Mouse (Mus musculus) heart, embryonic 11.5 days (tissue): Measurements from ENCODE around the gene Zfp28. TPM values are rescaled to one million over a fixed set of nuclear protein-coding genes. Genes with fewer than 3 reads are reported as not detected.

Source experiments
- ATAC-seq: fragments of 200-750 bp; cut with Nextera tagmentation; replicated peaks from 2 replicates; pipeline ENCODE4 v1.8.0; 2017; ENCODE audit warnings: moderate library complexity; ENCODE audit not compliant: insufficient number of reproducible peaks, low FRiP score, low TSS enrichment
- H3K27ac ChIP-seq: fragments of 300-500 bp; sonication (generic); 2 replicates; pipeline ENCODE4 v1.5.1; 2014; ENCODE audit warnings: mild to moderate bottlenecking, low read depth, low read length
- H3K27me3 ChIP-seq: fragments of 300-500 bp; sonication (generic); 2 replicates; pipeline ENCODE4 v1.6.1; 2014; ENCODE audit warnings: mild to moderate bottlenecking, low read length, mixed read lengths; ENCODE audit not compliant: control insufficient read depth, insufficient read depth
- H3K36me3 ChIP-seq: fragments of 300-500 bp; sonication (generic); 2 replicates; pipeline ENCODE4 v1.6.1; 2014; ENCODE audit warnings: mild to moderate bottlenecking, low read length, moderate library complexity, mixed read lengths; ENCODE audit not compliant: control insufficient read depth, insufficient read depth
- H3K4me1 ChIP-seq: fragments of 300-500 bp; sonication (generic); 2 replicates; pipeline ENCODE4 v1.6.1; 2014; ENCODE audit warnings: low read length; ENCODE audit not compliant: control insufficient read depth, insufficient read depth
- H3K4me2 ChIP-seq: fragments of 300-500 bp; sonication (generic); 2 replicates; pipeline ENCODE4 v1.6.1; 2014; ENCODE audit warnings: mild to moderate bottlenecking, moderate library complexity
- H3K4me3 ChIP-seq: fragments of 300-500 bp; sonication (generic); 2 replicates; pipeline ENCODE4 v1.5.1; 2014; ENCODE audit warnings: low read depth, low read length
- H3K9ac ChIP-seq: fragments of 300-500 bp; sonication (generic); 2 replicates; pipeline ENCODE4 v1.6.1; 2014; ENCODE audit warnings: mild to moderate bottlenecking, low read depth, low read length, moderate library complexity
- H3K9me3 ChIP-seq: fragments of 300-500 bp; sonication (generic); replicated peaks from 2 replicates; pipeline ENCODE4 v1.6.1; 2016; ENCODE audit warnings: low read length; ENCODE audit not compliant: control insufficient read depth
- WGBS: fragments of 180-500 bp; shearing (Covaris S2); extraction: QIAGEN DNeasy Blood & Tissue Kit; methylation state at CpG from one replicate; pipeline ENCODE4 v1.1.7; 2014; ENCODE audit not compliant: insufficient replicate concordance; 5-methylcytosine and 5-hydroxymethylcytosine counted together
- polyA plus RNA-seq: library from polyadenylated mRNA; unstranded; fragments of >200 nt; fragmentation: Nextera tagmentation; extraction: Ambion mirVana; gene quantifications from 2 replicates; pipeline ENCODE4 v1.2.1, GENCODE M21; 2014

Zfp28 gene
- polyA plus RNA-seq, 1 experiment from 2014 or later = 8.5 TPM

DNA sequence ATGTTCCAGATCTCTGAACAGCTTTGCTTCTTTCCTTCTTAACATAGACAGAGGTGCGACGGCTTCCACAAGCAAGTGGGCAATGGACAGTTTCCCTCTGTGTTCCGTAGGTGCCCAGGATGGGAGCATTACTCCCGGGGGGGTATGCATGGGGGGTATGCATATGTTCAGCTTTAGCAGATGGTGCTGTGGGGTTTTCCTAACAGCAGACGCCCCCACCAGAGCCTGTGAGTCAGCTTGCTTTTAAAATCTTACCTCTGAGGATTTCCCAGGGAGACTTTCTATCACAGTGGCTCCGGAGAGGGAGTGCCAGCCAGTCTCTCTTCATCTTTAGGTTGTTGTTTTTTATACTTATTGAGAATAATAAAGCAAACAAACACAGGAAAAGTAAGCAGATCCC is 36.8 kb downstream of the Zfp28 start:
- Histone ChIP-seq H3K9ac (no peak overlapping the region), H3K4me1 (no peaks in the 10 kb centered on the region), H3K4me2 (no peak overlapping the region), H3K27me3 (no peaks in the 10 kb centered on the region), H3K9me3 (no peaks in the 10 kb centered on the region), H3K4me3 (no peak overlapping the region), H3K36me3 (no peaks in the 10 kb centered on the region), H3K27ac (no peak overlapping the region)
- no peak for ATAC-seq
- WGBS = 72% methylated on average over 6 of the region's 6 CpGs

DNA sequence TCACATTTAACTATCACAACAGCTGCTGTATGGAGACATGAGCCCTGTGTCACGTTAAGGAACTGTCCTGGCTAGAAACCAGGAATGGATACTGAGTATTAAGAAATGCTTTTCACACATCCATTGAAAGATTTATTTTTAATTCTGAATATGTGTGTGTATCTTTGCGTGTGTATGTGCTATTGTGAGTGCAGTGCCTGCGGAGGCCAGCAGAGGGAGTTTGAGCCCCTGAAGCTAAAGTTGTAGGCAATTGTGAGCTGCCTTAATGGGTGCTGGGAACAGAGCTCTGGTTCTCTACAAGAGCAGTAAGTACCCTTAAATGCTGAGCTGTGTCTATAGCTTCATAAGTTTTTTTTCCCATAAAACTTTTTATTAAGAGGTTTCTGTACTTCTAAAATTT is 46.3 kb downstream of the Zfp28 start:
- H3K4me1 ChIP-seq = no peaks in the 10 kb centered on the region
- ATAC-seq = no peak
- H3K4me3 ChIP-seq = no peak overlapping the region
- WGBS = 81% methylated on average over 3 of the region's 3 CpGs
- H3K9me3 ChIP-seq = 0 out of 2 replicates have a peak, but pooled peaks cover 6% of the 10 kb centered on the region
- no peaks in the 10 kb centered on the region for H3K27me3 ChIP-seq
- no peak overlapping the region for H3K9ac ChIP-seq
- H3K27ac ChIP-seq = no peak overlapping the region
- no peaks in the 10 kb centered on the region for H3K36me3 ChIP-seq
- H3K4me2 ChIP-seq = no peak overlapping the region

DNA sequence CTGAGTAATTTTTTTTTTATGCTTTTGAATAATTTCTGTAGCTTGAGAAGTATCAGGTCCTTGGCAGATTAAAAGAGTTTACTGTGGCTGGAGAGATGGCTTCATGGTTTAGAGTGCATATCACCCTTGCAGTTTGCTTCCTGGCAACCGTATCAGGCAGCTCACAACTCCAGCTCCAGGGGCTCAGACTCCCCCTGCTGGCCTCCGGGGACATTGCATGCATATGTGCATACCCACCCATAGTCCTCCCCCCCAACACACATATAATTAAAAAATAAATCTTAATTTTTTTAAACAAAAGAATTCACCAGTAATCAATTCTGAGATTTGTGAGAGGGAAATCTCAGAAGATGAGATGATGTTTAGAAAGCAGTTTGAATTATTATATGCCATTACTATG is 47.2 kb downstream of the Zfp28 start:
- 46% methylated on average over 2 of the region's 2 CpGs for WGBS
- ATAC-seq = no peak
- Histone ChIP-seq H3K9me3 (0 out of 2 replicates have a peak, but pooled peaks cover 6% of the 10 kb centered on the region), H3K27me3 (no peaks in the 10 kb centered on the region), H3K4me2 (no peak overlapping the region), H3K4me1 (no peaks in the 10 kb centered on the region), H3K9ac (no peak overlapping the region), H3K4me3 (no peak overlapping the region), H3K27ac (no peak overlapping the region), H3K36me3 (no peaks in the 10 kb centered on the region)

DNA sequence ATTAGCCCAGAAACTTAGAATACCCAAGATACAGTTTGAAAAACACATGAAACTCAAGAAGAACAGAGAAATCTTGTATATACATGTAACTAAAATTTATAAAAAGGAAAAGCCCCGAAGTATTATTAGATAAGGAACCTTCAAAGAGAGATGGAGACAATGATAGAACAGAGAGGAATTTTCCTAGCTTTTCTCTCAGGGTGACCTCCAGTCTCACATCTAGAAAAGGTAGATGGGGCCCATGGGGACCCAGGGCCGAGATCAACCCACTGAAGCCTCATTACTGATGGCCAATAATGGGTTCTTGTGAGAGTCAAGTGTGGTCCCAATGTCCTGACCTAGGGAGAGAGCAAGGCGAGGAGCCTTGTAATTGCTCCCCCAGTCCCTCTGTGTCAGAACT is 55.3 kb downstream of the Zfp28 start, which contains the start of gene Olfr1344:
Olfr1344 (plus strand) TSS at position 301 of the 400 bp plus-strand sequence.
- Histone ChIP-seq H3K4me3 (no peak within 1 kb of the TSS), H3K27ac (no peak within 1 kb of the TSS), H3K4me2 (no peak within 1 kb of the TSS), H3K27me3 (no peaks in the 10 kb centered on the region), H3K36me3 (no peaks in the 10 kb centered on the region), H3K9me3 (no peaks in the 10 kb centered on the region; the same call in 1 of the 2 replicates), H3K9ac (no peak within 1 kb of the TSS), H3K4me1 (no peaks in the 10 kb centered on the region)
- no peak for ATAC-seq
- 54% methylated on average over 3 of the region's 3 CpGs for WGBS

- Histone ChIP-seq H3K27me3 (no peaks in the 10 kb centered on the region), H3K36me3 (no peaks in the 10 kb centered on the region), H3K4me1 (no peaks in the 10 kb centered on the region), H3K27ac (no peak overlapping the region), H3K9me3 (no peaks in the 10 kb centered on the region; the same call in 1 of the 2 replicates), H3K4me3 (no peak overlapping the region), H3K9ac (no peak overlapping the region), H3K4me2 (no peak overlapping the region)
- ATAC-seq = no peak
- WGBS = 63% methylated on average over 2 of the region's 2 CpGs
Measured at GRCm38 (mm10) chr7:6441173-6441572, 58.1 kb downstream of the Zfp28 start.

Other genes with a start within 250 kb of the Zfp28 start
- 9.0 and 13.3 TPM in 2 replicates for gene Zfp787, start 227.3 kb upstream of the Zfp28 start, polyA plus RNA-seq
- gene Zfp444, start 211.1 kb upstream of the Zfp28 start, polyA plus RNA-seq = 30.9 and 31.4 TPM in 2 replicates
- gene Galp, start 186.2 kb upstream of the Zfp28 start, polyA plus RNA-seq = not detected in 2 replicates
- not detected in 2 replicates for gene Zscan5b, start 161.0 kb upstream of the Zfp28 start, polyA plus RNA-seq
- gene Epp13, start 130.6 kb upstream of the Zfp28 start, polyA plus RNA-seq = not detected in 2 replicates
- 6.3 and 6.7 TPM in 2 replicates for gene Zfp667, start 96.7 kb upstream of the Zfp28 start, polyA plus RNA-seq
- 4.4 and 5.1 TPM in 2 replicates for gene Zfp583, start 52.0 kb upstream of the Zfp28 start, polyA plus RNA-seq
- gene Gm3854, start 39.5 kb upstream of the Zfp28 start, polyA plus RNA-seq = 1.1 and 2.4 TPM in 2 replicates
- 1.5 and 2.0 TPM in 2 replicates for gene Zfp78, start 20.0 kb upstream of the Zfp28 start, polyA plus RNA-seq
- not detected in 2 replicates for gene Smim17, start 15.4 kb downstream of the Zfp28 start, polyA plus RNA-seq
- gene Gm20715, start 27.0 kb downstream of the Zfp28 start, polyA plus RNA-seq = not detected in 2 replicates
- not detected in 2 replicates for gene Olfr1344, start 55.4 kb downstream of the Zfp28 start, polyA plus RNA-seq
- not detected in 2 replicates for gene Olfr1336, start 72.9 kb downstream of the Zfp28 start, polyA plus RNA-seq
- gene Olfr1346, start 83.8 kb downstream of the Zfp28 start, polyA plus RNA-seq = not detected in 2 replicates
- not detected in 2 replicates for gene Olfr5, start 103.6 kb downstream of the Zfp28 start, polyA plus RNA-seq
- gene Olfr1347, start 116.5 kb downstream of the Zfp28 start, polyA plus RNA-seq = not detected in 2 replicates
- not detected in 2 replicates for gene Olfr1348, start 125.5 kb downstream of the Zfp28 start, polyA plus RNA-seq
- 0.10 TPM in 1 of 2 replicates, not detected in the other for gene Olfr1349, start 139.7 kb downstream of the Zfp28 start, polyA plus RNA-seq
- gene Olfr1350, start 181.5 kb downstream of the Zfp28 start, polyA plus RNA-seq = not detected in 2 replicates